Mouse (Mus musculus): ENCODE measurements around the gene Mmadhc. TPM values are rescaled to one million over a fixed set of nuclear protein-coding genes. Genes with fewer than 3 reads are reported as not detected.

The Mmadhc gene
- total RNA-seq (2021), result 100 to 1,000 TPM; 126 to 127 TPM
- long read RNA-seq, experiment 1, transcript Mmadhc-201 (8 exons, 1,342 nt), result major isoform, 71 of 157 reads
- long read RNA-seq, experiment 1, partial matches to known transcripts, result 51 of 157 reads
- long read RNA-seq, experiment 1, other reads (novel, unspliced or antisense), result 35 of 157 reads
- long read RNA-seq, experiment 2, transcript Mmadhc-201 (8 exons, 1,342 nt), result major isoform, 18 of 49 reads
- long read RNA-seq, experiment 2, partial matches to known transcripts, result 13 of 49 reads
- long read RNA-seq, experiment 2, other reads (novel, unspliced or antisense), result 16 of 49 reads

- DNase-seq, result peak; percentile 95 to 96
Observed at GRCm38 (mm10) chr2:50296109-50296986, at the start of gene Mmadhc. Gene Mmadhc (minus strand): TSS chr2:50296801.

GRCm38 (mm10) chr2:50343598-50343997 is 47.0 kb upstream of the Mmadhc start:
- DNase-seq, result no peak

- no peak for DNase-seq
Observed at GRCm38 (mm10) chr2:50339061-50339460, 42.5 kb upstream of the Mmadhc start.

GRCm38 (mm10) chr2:50337596-50337995 is 41.0 kb upstream of the Mmadhc start:
- no peak for DNase-seq

- DNase-seq, result no peak
Observed at GRCm38 (mm10) chr2:50331716-50332270, 35.2 kb upstream of the Mmadhc start.

- no peak for DNase-seq
Observed at GRCm38 (mm10) chr2:50328181-50328580, 31.6 kb upstream of the Mmadhc start.

- DNase-seq, result no peak
Observed at GRCm38 (mm10) chr2:50324799-50325198, 28.2 kb upstream of the Mmadhc start.

- DNase-seq, result peak; percentile 43 to 60
Observed at GRCm38 (mm10) chr2:50306663-50307320, 10.2 kb upstream of the Mmadhc start.

- no peak for DNase-seq
Observed at GRCm38 (mm10) chr2:50304824-50305577, 8.4 kb upstream of the Mmadhc start.

GRCm38 (mm10) chr2:50296987-50297350 is 368 bp upstream of the Mmadhc start:
- DNase-seq, result no peak

GRCm38 (mm10) chr2:50295562-50295961 is 1.0 kb downstream of the Mmadhc start:
- no peak for DNase-seq

GRCm38 (mm10) chr2:50294084-50294483 is 2.5 kb downstream of the Mmadhc start:
- DNase-seq, result no peak

- no peak for DNase-seq
Observed at GRCm38 (mm10) chr2:50293572-50293971, 3.0 kb downstream of the Mmadhc start.

- no peak for DNase-seq
Observed at GRCm38 (mm10) chr2:50291901-50292300, 4.7 kb downstream of the Mmadhc start.

GRCm38 (mm10) chr2:50290754-50291153 is 5.8 kb downstream of the Mmadhc start:
- no peak for DNase-seq

- DNase-seq, result no peak
Observed at GRCm38 (mm10) chr2:50284781-50285180, 11.8 kb downstream of the Mmadhc start.

GRCm38 (mm10) chr2:50284040-50284439 is 12.6 kb downstream of the Mmadhc start:
- no peak for DNase-seq

GRCm38 (mm10) chr2:50276715-50277114 is 19.9 kb downstream of the Mmadhc start:
- no peak for DNase-seq

GRCm38 (mm10) chr2:50273415-50273814 is 23.2 kb downstream of the Mmadhc start:
- no peak for DNase-seq

- no peak for DNase-seq
Observed at GRCm38 (mm10) chr2:50272165-50272564, 24.4 kb downstream of the Mmadhc start.

- no peak for DNase-seq
Observed at GRCm38 (mm10) chr2:50268514-50268913, 28.1 kb downstream of the Mmadhc start.

GRCm38 (mm10) chr2:50267046-50267445 is 29.6 kb downstream of the Mmadhc start:
- DNase-seq, result no peak

Measured in adrenal gland, postnatal 36 days (tissue).